Mouse (Mus musculus): ENCODE data around the gene Rprd1b. TPM values are rescaled to one million over a fixed set of nuclear protein-coding genes. Genes with fewer than 3 reads are reported as not detected.

Rprd1b gene
- polyA plus RNA-seq (2015; fragmentation: Nextera tagmentation; extraction: Ambion mirVana), result 32.7 and 37.8 TPM in 2 replicates

GRCm38 (mm10) chr2:158028354-158028863 lies at the start of gene Rprd1b, which contains the start of gene Tti1:
Rprd1b (plus strand) TSS chr2:158028497.
Tti1 (minus strand) TSS chr2:158028433.

DNA sequence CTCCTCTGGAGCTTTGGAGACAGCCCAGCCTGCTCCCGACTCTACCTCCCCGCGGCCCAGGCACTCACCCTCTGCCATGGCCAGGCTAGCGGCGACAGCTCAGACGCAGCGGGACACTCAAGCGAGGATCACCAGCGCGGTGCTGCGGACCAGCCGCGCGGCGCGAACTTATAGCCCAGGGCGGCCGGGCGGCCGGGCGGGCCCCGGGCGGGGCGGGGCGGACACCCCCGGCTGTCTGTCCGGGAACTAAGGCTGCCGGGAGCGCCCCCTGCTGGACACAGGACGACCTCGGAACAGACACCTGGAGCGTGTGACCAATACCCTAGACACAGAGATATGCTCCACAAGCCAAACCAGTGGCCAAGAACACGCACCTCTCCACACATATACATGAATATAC lies 117.9 kb downstream of the Rprd1b start, which contains the start of gene Tgm2:
TSS of gene Tgm2 (minus strand) at position 214 of the 400 bp plus-strand sequence.

Other genes starting within 250 kb of the Rprd1b start
- not detected in 2 replicates for gene Vstm2l, start 113.8 kb upstream of the Rprd1b start, polyA plus RNA-seq (2015; fragmentation: Nextera tagmentation; extraction: Ambion mirVana)
- gene Tti1, start 64 bp upstream of the Rprd1b start, polyA plus RNA-seq (2015; fragmentation: Nextera tagmentation; extraction: Ambion mirVana), result 10.2 and 10.4 TPM in 2 replicates
- 34.0 TPM in 2 replicates for gene Tgm2, start 117.9 kb downstream of the Rprd1b start, polyA plus RNA-seq (2015; fragmentation: Nextera tagmentation; extraction: Ambion mirVana)
- 0.52 and 0.78 TPM in 2 replicates for gene D630003M21Rik, start 200.7 kb downstream of the Rprd1b start, polyA plus RNA-seq (2015; fragmentation: Nextera tagmentation; extraction: Ambion mirVana)
- not detected in 2 replicates for gene Bpi, start 229.6 kb downstream of the Rprd1b start, polyA plus RNA-seq (2015; fragmentation: Nextera tagmentation; extraction: Ambion mirVana)